Mouse (Mus musculus): Measurements from ENCODE around the gene Clmn.

The Clmn gene

DNA sequence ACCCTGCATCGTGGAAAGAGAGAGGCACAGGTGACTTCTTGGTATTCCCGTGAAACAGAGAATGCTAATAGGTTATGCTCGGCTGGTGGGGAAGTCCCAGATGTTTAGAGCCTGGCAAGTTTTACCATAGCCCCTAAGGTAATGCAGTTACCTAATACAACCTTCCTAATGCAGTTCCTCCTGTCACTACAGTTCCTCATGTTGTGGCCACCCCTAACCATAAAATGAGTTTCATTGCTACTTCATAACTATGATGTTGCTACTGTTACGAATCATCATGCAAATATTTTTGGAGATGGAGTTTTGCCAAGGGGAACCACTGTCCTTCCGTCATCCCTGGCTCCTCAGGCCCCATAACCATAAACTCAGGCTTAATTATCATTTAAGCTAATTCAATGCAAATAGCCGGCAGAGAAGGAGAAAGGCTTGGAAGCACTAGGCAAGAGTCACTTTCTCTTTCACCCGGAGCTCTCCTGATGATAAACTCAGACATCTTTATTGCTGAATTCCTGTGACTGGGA, 53.9 kb downstream of the Clmn start:
- DNase-seq = no peak

DNA sequence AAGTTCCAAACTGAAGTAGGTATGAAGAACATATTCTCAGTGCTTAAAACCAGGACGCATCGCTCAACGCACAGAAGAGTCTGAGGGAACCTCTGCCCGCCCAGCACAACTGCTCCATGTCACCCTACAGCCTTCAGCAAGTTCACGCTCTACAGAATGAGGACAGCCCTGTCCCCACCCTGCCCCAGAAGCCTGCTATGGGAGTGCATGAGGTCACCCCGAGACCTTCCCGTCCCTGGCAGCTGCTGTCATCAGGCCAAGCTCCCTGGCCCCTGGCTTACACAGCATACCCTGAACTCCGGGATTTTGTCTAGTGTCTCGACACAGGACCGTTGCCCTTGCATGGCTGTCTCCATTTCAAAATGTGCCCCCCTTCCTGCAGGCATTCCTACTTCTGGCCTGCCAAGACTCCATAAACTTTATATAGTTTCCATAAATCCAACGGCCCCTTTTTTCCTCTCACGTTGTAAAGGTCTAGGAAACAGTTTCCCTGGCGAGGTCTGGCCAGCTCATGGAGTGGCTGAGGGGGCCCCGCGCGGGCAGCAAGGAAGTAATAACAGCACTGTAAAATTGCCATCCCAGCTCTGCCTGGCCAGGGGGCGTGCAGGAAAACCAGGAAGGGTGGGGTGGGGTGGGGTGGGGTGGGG, 56.3 kb downstream of the Clmn start:
- DNase-seq = no peak

GRCm38 (mm10) chr12:104806680-104807375, 58.0 kb downstream of the Clmn start:
- DNase-seq = no peak

DNA sequence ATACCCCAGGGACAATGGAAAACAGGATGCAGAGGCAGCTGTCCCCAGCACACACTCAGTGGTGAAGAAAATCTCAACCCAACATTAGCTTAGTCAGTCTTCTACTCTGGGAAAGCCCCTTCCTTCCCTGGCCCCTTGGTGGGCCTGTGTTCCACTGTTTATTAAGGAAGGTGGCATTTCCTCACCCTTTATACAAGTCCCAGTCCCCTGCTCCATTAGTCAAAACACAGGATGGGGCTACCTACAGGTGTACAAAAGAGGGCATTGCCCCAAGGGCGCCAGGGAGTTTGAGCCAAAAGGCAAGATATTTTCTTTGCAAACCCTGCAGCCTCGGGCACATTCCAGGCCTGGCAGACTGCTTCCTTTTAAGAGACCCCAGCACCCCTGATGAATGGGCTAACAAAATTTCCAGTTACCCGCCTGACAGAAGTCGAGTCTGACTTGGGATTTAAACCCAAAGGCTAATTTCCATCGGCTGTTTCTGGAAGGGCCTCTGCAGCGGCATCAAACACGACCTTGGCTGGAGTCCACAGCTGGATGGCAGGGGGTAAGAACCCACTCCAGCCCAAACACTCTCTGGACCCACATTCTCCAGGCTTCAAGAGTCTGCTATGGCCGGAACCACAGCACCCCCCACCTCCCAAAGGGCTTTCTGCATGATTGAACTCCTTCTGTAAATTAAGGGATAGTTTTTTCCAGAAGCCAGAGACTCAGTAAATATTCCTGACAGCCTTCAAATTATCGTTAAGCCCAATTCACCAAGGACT, 63.2 kb downstream of the Clmn start:
- no peak for DNase-seq

DNA sequence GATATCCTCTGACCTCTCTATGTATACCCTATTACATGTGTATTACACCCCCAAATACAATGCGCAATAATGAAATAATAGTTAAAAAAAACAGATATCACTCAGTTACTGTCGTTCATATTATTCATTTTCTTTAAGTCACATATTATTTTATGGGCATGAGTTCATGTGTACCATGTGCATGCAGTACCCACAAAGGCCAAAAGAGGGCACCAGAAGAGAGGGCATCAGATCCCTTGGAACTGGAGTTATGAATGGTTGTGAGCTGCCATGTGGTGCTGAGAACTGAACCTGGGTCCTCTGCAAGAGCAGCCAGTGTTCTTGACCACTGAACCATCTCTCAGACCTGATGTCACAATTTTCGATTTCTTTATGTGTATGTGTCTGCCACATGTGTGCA, 65.5 kb downstream of the Clmn start:
- DNase-seq = no peak

- no peak for DNase-seq
Measured at GRCm38 (mm10) chr12:104797905-104798304, 67.0 kb downstream of the Clmn start.

- no peak for DNase-seq
Measured at GRCm38 (mm10) chr12:104796635-104797378, 68.1 kb downstream of the Clmn start.

DNA sequence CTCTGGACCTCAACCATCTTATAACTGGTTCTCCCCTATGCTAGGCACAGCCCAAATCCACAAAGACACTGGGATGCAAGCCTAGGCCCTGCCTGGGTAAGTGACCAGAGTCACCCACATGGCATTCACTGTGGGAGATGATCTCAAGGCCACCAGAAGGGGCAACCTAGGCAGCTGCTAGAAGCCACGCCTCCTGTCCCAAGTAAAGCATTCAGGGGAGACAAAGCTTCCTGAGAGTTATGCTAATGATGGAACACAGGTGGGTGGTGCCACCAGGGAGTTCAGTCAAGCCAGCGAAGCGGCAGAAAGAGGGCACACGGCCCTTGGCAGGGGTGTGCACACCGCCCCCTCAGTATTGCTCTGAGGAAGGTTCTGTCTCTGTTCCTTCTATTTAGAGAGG, 69.9 kb downstream of the Clmn start:
- DNase-seq = no peak

GRCm38 (mm10) chr12:104793486-104793885, 71.4 kb downstream of the Clmn start:
- no peak for DNase-seq

DNA sequence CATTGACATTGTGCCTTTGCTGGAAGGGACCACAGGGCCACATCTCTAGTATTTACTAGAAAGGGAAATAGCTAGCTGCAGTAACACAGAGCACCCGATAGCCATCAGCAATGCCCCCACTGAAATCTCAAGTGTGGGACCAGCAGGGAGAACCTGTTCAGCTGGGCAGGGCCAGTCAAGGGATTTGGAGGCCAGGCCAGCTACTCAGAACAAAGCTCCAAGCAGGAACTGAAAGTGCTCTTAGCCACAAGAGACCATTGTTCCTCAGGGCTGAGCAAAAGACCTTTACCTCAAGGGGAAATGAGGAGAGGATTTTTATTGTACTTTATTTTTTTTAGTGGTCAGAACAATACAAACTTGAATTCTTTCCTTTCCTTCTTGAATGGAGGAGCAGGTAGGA, 87.3 kb downstream of the Clmn start:
- DNase-seq = no peak

DNA sequence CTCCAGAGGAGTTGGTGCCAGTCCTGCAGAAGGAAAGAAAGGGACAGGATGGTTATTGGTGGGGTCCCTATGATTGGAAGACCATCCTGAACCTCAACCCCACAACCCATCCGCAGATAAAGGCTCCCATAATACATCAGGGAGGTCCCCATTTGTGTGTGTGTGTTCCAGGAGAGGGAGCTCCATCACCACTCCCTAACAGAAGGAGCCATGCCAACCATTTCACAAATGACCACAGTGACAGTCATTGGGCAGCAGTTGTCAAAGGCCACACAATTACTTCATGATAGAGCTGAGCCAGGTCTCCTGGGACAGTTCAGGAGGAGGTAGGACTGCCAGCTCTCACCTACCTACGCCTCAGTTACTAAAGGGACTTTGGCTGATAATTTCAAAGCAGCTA, 92.9 kb downstream of the Clmn start:
- no peak for DNase-seq

DNA sequence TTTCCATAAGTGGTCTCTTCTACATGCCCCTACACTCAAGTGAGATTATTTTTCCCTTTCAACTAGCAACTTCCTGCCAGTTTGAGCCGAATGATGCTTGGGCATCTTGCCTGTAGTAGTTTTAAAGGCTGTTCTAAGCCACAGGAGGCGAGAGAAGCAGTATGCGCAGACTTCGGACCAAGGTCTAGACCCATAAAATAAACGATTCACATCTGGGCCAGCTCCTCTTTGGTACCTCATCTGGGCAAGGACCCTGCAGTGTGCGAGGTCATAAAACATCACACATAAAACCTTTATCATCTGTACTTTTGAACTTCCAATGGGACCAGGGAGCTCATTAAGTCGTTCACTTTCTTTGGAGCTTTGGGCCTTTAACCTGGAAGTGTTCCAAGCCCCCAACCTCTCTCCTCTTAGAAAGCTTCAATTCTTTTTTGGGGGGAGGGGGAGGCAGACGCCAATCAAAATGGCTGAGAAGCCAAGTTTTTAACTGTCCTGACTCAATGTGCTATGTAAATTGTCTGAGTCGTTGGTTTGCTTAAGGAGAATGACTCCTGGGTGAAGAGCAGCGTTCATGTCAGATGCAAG, 95.6 kb downstream of the Clmn start:
- no peak for DNase-seq

GRCm38 (mm10) chr12:104767183-104767582, 97.7 kb downstream of the Clmn start:
- no peak for DNase-seq

DNA sequence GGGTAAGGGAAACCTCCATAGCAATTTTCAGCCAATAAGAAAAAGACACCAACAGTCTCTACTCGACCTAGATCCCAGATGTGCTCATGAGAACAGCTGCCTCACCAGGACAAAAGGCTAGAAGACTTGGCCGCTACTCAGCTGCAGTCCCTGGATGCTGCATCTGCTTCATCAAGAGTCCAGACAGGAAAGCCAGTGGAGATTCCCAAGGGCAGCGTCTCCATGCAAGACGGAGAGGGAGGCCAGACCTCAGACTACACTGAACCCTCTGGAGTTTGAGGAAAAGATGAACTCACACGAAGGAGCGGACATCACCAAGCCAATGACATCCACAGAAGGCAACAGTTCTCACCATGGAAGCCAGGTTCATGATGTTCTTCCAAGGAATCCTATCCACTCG, 99.1 kb downstream of the Clmn start:
- no peak for DNase-seq

- no peak for DNase-seq
Measured at GRCm38 (mm10) chr12:104765116-104765515, 99.8 kb downstream of the Clmn start.

- DNase-seq = no peak
Measured at GRCm38 (mm10) chr12:104763918-104764317, 101.0 kb downstream of the Clmn start.

GRCm38 (mm10) chr12:104761411-104761810, 103.5 kb downstream of the Clmn start:
- no peak for DNase-seq

DNA sequence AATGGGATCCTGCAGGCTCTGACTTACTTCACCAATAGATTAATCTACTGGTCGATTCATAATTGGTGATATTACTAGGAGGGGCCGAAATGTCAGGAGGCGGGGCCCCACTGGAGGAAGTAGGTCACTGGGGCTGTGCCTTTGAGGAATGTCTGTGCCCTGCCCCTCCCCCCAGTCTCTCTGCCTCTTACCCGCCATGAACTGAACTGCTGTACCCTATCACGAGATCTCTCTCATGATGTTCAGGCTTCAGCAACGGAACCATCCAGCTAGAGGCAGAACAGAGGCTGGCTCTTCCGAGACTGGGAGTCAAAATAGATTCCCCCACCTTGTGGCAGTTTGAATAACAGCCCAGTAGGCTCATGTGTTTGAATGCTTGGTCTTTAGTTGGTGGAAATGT, 106.8 kb downstream of the Clmn start:
- DNase-seq = no peak

- no peak for DNase-seq
Measured at GRCm38 (mm10) chr12:104753686-104754085, 111.2 kb downstream of the Clmn start.

- peak; percentile 97 for DNase-seq
Measured at GRCm38 (mm10) chr12:104751814-104752765, 112.8 kb downstream of the Clmn start, which contains the start of gene Dicer1. Dicer1 (minus strand) TSS chr12:104751952.

DNA sequence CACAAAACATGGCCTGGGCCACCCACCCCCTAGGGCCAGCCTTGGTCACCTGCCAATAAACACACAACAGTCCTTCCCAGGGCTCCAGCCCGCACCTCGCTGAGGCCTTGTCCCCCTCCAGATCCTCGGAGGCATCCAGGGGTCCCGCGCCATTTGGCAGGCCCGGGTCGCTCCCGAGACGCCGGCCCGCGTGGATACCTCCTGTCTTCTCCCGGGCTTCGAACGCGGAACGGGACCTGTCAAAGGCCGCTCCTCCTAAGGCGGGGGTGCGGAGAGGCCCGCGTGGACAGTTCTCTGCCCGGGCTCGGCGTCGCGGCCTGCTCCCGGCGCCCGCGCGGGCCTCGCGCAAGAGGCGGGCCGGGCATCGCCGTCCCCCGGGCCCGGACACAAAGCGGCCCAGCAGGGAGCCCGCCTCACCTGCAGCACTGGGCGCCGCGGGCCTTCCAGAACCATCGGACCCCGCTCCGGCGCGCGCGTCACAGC, 113.5 kb downstream of the Clmn start:
- peak; percentile 69 for DNase-seq
